9 mouse cellular contexts compared by ENCODE assay signal in genomic region chrX:48146262-48146661, GRCm38 (mm10). TPM values are rescaled to one million over a fixed set of nuclear protein-coding genes. Genes with fewer than 3 reads are reported as not detected.
A peak's percentile ranks its signal among the peaks of the same experiment; 100 is the strongest.
DNase-seq lines count a peak whose midpoint lies in the region; ATAC-seq and TF ChIP-seq lines count a peak whose summit lies in the region.
"Had no signal": no experiment of that assay in that cellular context is flagged by ENCODE, and none has a peak within 500 bp of the region (broad histone marks: within the 10 kb centered on the region; RNA-seq: fewer than 3 reads in every experiment).

TSS of gene Sash3 (plus strand) at chrX:48146436.

- H3K4me3 ChIP-seq in bone marrow macrophage, adult 2 months (ENCODE audit: insufficient read depth, low read length): peak within 1 kb of the TSS; percentile 70
- H3K4me3 ChIP-seq in lung, postnatal 0 days (ENCODE audit: low read depth, low read length): no peak within 1 kb of the TSS
- H3K4me3 ChIP-seq in left cerebral cortex, adult 2 months: no peak within 1 kb of the TSS
- H3K4me3 ChIP-seq: neural tube, embryonic 12.5 days had no signal

- no peak for ATAC-seq in lung, postnatal 0 days

- peaks cover 47% of the 10 kb centered on the region for H3K4me1 ChIP-seq in bone marrow macrophage, adult 2 months (ENCODE audit: control insufficient read depth, insufficient read depth, low read length)
- H3K4me1 ChIP-seq in lung, postnatal 0 days (ENCODE audit: insufficient read depth, low read depth, low read length): no peaks in the 10 kb centered on the region
- H3K4me1 ChIP-seq: neural tube, embryonic 12.5 days had no signal

- H3K9ac ChIP-seq in lung, postnatal 0 days (replicated peaks; ENCODE audit: low read depth): no peak within 1 kb of the TSS
- H3K9ac ChIP-seq: neural tube, embryonic 12.5 days had no signal

- TF ChIP-seq EP300 in lung, postnatal 0 days (IDR thresholded peaks at IDR 0.05): no peak

- H3K27me3 ChIP-seq in lung, postnatal 0 days (replicated peaks; ENCODE audit: insufficient read depth, low read length): no peaks in the 10 kb centered on the region
- H3K27me3 ChIP-seq: neural tube, embryonic 12.5 days had no signal

- intact Hi-C loops in left cerebral cortex, adult 2 months (cut with DNase I): no loop called here

- no peaks in the 10 kb centered on the region for H3K9me3 ChIP-seq in lung, postnatal 0 days (ENCODE audit: low read length)
- H3K9me3 ChIP-seq: neural tube, embryonic 12.5 days had no signal

- no peak for TF ChIP-seq POLR2A in bone marrow macrophage, adult 2 months (IDR thresholded peaks at IDR 0.05; ENCODE audit: borderline replicate concordance, low read depth, low read length)

- no peak for TF ChIP-seq CTCF in bone marrow macrophage, adult 2 months (IDR thresholded peaks at IDR 0.05; ENCODE audit: low read depth, low read length)
- no peak for TF ChIP-seq CTCF in lung, postnatal 0 days (IDR thresholded peaks at IDR 0.05)
- no peak for TF ChIP-seq CTCF in left cerebral cortex, adult 2 months (IDR thresholded peaks at IDR 0.05)

- WGBS in lung, postnatal 0 days: 72% methylated on average over 4 of the region's 4 CpGs

- no peak within 1 kb of the TSS for H3K4me2 ChIP-seq in lung, postnatal 0 days (replicated peaks; ENCODE audit: low read depth, low read length)
- H3K4me2 ChIP-seq: neural tube, embryonic 12.5 days had no signal

- H3K36me3 ChIP-seq in lung, postnatal 0 days (ENCODE audit: insufficient read depth, low read length): no peaks in the 10 kb centered on the region
- H3K36me3 ChIP-seq: neural tube, embryonic 12.5 days had no signal

- peak within 1 kb of the TSS; percentile 85 for H3K27ac ChIP-seq in bone marrow macrophage, adult 2 months (ENCODE audit: insufficient read depth, low read depth, low read length)
- H3K27ac ChIP-seq in lung, postnatal 0 days (ENCODE audit: low read length): no peak within 1 kb of the TSS
- H3K27ac ChIP-seq in left cerebral cortex, adult 2 months: no peak within 1 kb of the TSS
- H3K27ac ChIP-seq: neural tube, embryonic 12.5 days had no signal

- DNase-seq in adrenal gland, postnatal 14 days: peak; percentile 45
- DNase-seq in adrenal gland, adult 8-10 months: no peak
- DNase-seq in lung, postnatal 0 days (ENCODE audit: low spot score): peak; percentile 18
- peak; percentile 36 to 71 for DNase-seq in spleen, postnatal 10 days (ENCODE audit: low spot score in 2 of 2)
- DNase-seq in ovary, postnatal 10 days (ENCODE audit: low spot score): no peak
- DNase-seq in cerebellum, postnatal 25 days: no peak
- no peak for DNase-seq in left cerebral cortex, adult 2 months (ENCODE audit: extremely low spot score in 1 of 2, low spot score in 2 of 2)

RNA-seq across cellular contexts. Expression of gene Sash3, which starts in this region (rescaled TPM):
- 1.6 and 12.3 TPM in 2 replicates for total RNA-seq in adrenal gland, postnatal 14 days (2021)
- 1 to 10 TPM; 1.6 to 2.4 (median 2.1) TPM for total RNA-seq in adrenal gland, adult 8-10 months (2022)
- polyA plus RNA-seq in bone marrow macrophage, adult 2 months (2012; ENCODE audit: insufficient read depth, insufficient read length, missing spikeins): 66.3 and 69.9 TPM in 2 replicates
- polyA plus RNA-seq in lung, postnatal 0 days (2015; fragmentation: Nextera tagmentation; extraction: Ambion mirVana): 4.5 and 4.8 TPM in 2 replicates
- total RNA-seq in left cerebral cortex, adult 2 months (2021): 1 to 10 TPM; 1.1 to 1.3 TPM

Comparison
In these comparisons a context has a peak if more than half of its experiments do, and no peak if none do; other contexts are left out.
1. RNA of gene Sash3 (polyA plus RNA-seq): 66.3 to 69.9 TPM in bone marrow macrophage, adult 2 months; 4.5 to 4.8 TPM in lung, postnatal 0 days; every median in the first group is over 10 times any median in the second.
2. DNase-seq: peak in adrenal gland, postnatal 14 days (single experiment), lung, postnatal 0 days (single experiment) and spleen, postnatal 10 days (2 of 2); none in adrenal gland, adult 8-10 months (single experiment), ovary, postnatal 10 days (single experiment), cerebellum, postnatal 25 days (0 of 2) and left cerebral cortex, adult 2 months (0 of 2).